Mouse (Mus musculus): ENCODE results near the gene Tk2.
A peak's percentile ranks its signal among the peaks of the same experiment; 100 is the strongest.

Tk2 gene

GRCm38 (mm10) chr8:104250439-104251367 is 2.3 kb upstream of the Tk2 start, which contains the start of gene Cklf:
Gene Cklf (plus strand): TSS chr8:104250861.
- Histone ChIP-seq H3K4me3 (replicated peaks; ENCODE audit: low read length) (peak within 1 kb of the TSS; percentile 90), H3K9me3 (ENCODE audit: low read length) (no peaks in the 10 kb centered on the region), H3K27me3 (ENCODE audit: insufficient read depth, low read length) (no peaks in the 10 kb centered on the region), H3K4me1 (replicated peaks; ENCODE audit: low read depth, low read length) (peaks cover 50% of the 10 kb centered on the region), H3K36me3 (ENCODE audit: insufficient read depth, low read length) (peaks cover 3% of the 10 kb centered on the region; the same call in 1 of the 2 replicates)
- TF ChIP-seq POU5F1 (IDR thresholded peaks at IDR 0.05; ENCODE audit: borderline replicate concordance, low read length) (no peak), CTCF (conservative IDR thresholded peaks at IDR 0.05; ENCODE audit: low read length) (no peak), NANOG (IDR thresholded peaks at IDR 0.05; ENCODE audit: borderline replicate concordance, low read length) (no peak)

- peaks cover 9% of the 10 kb centered on the region; the same call in 1 of the 2 replicates for H3K36me3 ChIP-seq (ENCODE audit: insufficient read depth, low read length)
- H3K9me3 ChIP-seq (ENCODE audit: low read length), result no peaks in the 10 kb centered on the region
- H3K27me3 ChIP-seq (ENCODE audit: insufficient read depth, low read length), result no peaks in the 10 kb centered on the region
- TF ChIP-seq NANOG (IDR thresholded peaks at IDR 0.05; ENCODE audit: borderline replicate concordance, low read length), result no peak
- no peak for TF ChIP-seq CTCF (conservative IDR thresholded peaks at IDR 0.05; ENCODE audit: low read length)
- no peak for TF ChIP-seq POU5F1 (IDR thresholded peaks at IDR 0.05; ENCODE audit: borderline replicate concordance, low read length)
- H3K4me3 ChIP-seq (replicated peaks; ENCODE audit: low read length), result no peak overlapping the region
- peaks cover 44% of the 10 kb centered on the region for H3K4me1 ChIP-seq (replicated peaks; ENCODE audit: low read depth, low read length)
Measured at GRCm38 (mm10) chr8:104249442-104249996, 1.2 kb upstream of the Tk2 start.

- no peaks in the 10 kb centered on the region for H3K9me3 ChIP-seq (ENCODE audit: low read length)
- peak overlapping the region; percentile 95 for H3K4me3 ChIP-seq (replicated peaks; ENCODE audit: low read length)
- H3K4me1 ChIP-seq (replicated peaks; ENCODE audit: low read depth, low read length), result peaks cover 40% of the 10 kb centered on the region
- no peaks in the 10 kb centered on the region for H3K27me3 ChIP-seq (ENCODE audit: insufficient read depth, low read length)
- TF ChIP-seq CTCF (conservative IDR thresholded peaks at IDR 0.05; ENCODE audit: low read length) (no peak), NANOG (IDR thresholded peaks at IDR 0.05; ENCODE audit: borderline replicate concordance, low read length) (no peak), POU5F1 (IDR thresholded peaks at IDR 0.05; ENCODE audit: borderline replicate concordance, low read length) (no peak)
- H3K36me3 ChIP-seq (ENCODE audit: insufficient read depth, low read length), result peaks cover 21% of the 10 kb centered on the region
Measured at GRCm38 (mm10) chr8:104247908-104248275, 466 bp downstream of the Tk2 start.

GRCm38 (mm10) chr8:104247054-104247907 is 1.1 kb downstream of the Tk2 start:
- Histone ChIP-seq H3K4me1 (replicated peaks; ENCODE audit: low read depth, low read length) (peaks cover 34% of the 10 kb centered on the region), H3K4me3 (replicated peaks; ENCODE audit: low read length) (peak overlapping the region; percentile 95), H3K9me3 (ENCODE audit: low read length) (no peaks in the 10 kb centered on the region), H3K27me3 (ENCODE audit: insufficient read depth, low read length) (no peaks in the 10 kb centered on the region), H3K36me3 (ENCODE audit: insufficient read depth, low read length) (peaks cover 27% of the 10 kb centered on the region)
- TF ChIP-seq CTCF (conservative IDR thresholded peaks at IDR 0.05; ENCODE audit: low read length), result no peak
- TF ChIP-seq NANOG (IDR thresholded peaks at IDR 0.05; ENCODE audit: borderline replicate concordance, low read length), result no peak
- TF ChIP-seq POU5F1 (IDR thresholded peaks at IDR 0.05; ENCODE audit: borderline replicate concordance, low read length), result no peak

GRCm38 (mm10) chr8:104246621-104247020 is 1.7 kb downstream of the Tk2 start:
- H3K4me1 ChIP-seq (replicated peaks; ENCODE audit: low read depth, low read length), result peaks cover 28% of the 10 kb centered on the region
- H3K9me3 ChIP-seq (ENCODE audit: low read length), result no peaks in the 10 kb centered on the region
- 0 out of 2 replicates have a peak overlapping the region, but pooled peaks have one; percentile 95 for H3K4me3 ChIP-seq (replicated peaks; ENCODE audit: low read length)
- no peak for TF ChIP-seq CTCF (conservative IDR thresholded peaks at IDR 0.05; ENCODE audit: low read length)
- no peaks in the 10 kb centered on the region for H3K27me3 ChIP-seq (ENCODE audit: insufficient read depth, low read length)
- H3K36me3 ChIP-seq (ENCODE audit: insufficient read depth, low read length), result peaks cover 34% of the 10 kb centered on the region

- TF ChIP-seq POU5F1 (IDR thresholded peaks at IDR 0.05; ENCODE audit: borderline replicate concordance, low read length), result no peak
- TF ChIP-seq NANOG (IDR thresholded peaks at IDR 0.05; ENCODE audit: borderline replicate concordance, low read length), result no peak
- no peak for TF ChIP-seq CTCF (conservative IDR thresholded peaks at IDR 0.05; ENCODE audit: low read length)
Measured at GRCm38 (mm10) chr8:104242038-104242644, 6.2 kb downstream of the Tk2 start.

GRCm38 (mm10) chr8:104239418-104239861 is 8.9 kb downstream of the Tk2 start:
- no peaks in the 10 kb centered on the region for H3K9me3 ChIP-seq (ENCODE audit: low read length)
- H3K4me3 ChIP-seq (replicated peaks; ENCODE audit: low read length), result no peak overlapping the region
- no peak for TF ChIP-seq NANOG (IDR thresholded peaks at IDR 0.05; ENCODE audit: borderline replicate concordance, low read length)
- H3K4me1 ChIP-seq (replicated peaks; ENCODE audit: low read depth, low read length), result 0 out of 2 replicates have a peak, but pooled peaks cover 6% of the 10 kb centered on the region
- H3K27me3 ChIP-seq (ENCODE audit: insufficient read depth, low read length), result no peaks in the 10 kb centered on the region
- H3K36me3 ChIP-seq (ENCODE audit: insufficient read depth, low read length), result peaks cover 91% of the 10 kb centered on the region

More at GRCm38 (mm10) chr8:104242038-104242644, 6.2 kb downstream of the Tk2 start:
- Histone ChIP-seq H3K27me3 (ENCODE audit: insufficient read depth, low read length) (no peaks in the 10 kb centered on the region), H3K4me3 (replicated peaks; ENCODE audit: low read length) (no peak overlapping the region), H3K36me3 (ENCODE audit: insufficient read depth, low read length) (peaks cover 78% of the 10 kb centered on the region), H3K4me1 (replicated peaks; ENCODE audit: low read depth, low read length) (peaks cover 6% of the 10 kb centered on the region), H3K9me3 (ENCODE audit: low read length) (no peaks in the 10 kb centered on the region)
